Mouse (Mus musculus): ENCODE results near the gene Cpe. TPM values are rescaled to one million over a fixed set of nuclear protein-coding genes. Genes with fewer than 3 reads are reported as not detected.
A peak's percentile ranks its signal among the peaks of the same experiment; 100 is the strongest.

The Cpe gene
- polyA plus RNA-seq, 1 experiment from 2014 or later = 201 TPM

- no peak overlapping the region for H3K4me3 ChIP-seq (replicated peaks)
- H3K27me3 ChIP-seq (replicated peaks) = no peaks in the 10 kb centered on the region
- no peaks in the 10 kb centered on the region for H3K4me1 ChIP-seq (replicated peaks)
- no peak overlapping the region for H3K9ac ChIP-seq
- H3K4me2 ChIP-seq (replicated peaks) = no peak overlapping the region
- ATAC-seq = no peak
- no peaks in the 10 kb centered on the region for H3K9me3 ChIP-seq
- no peak overlapping the region for H3K27ac ChIP-seq
- WGBS = 41% methylated on average over 1 of the region's 1 CpGs
- peaks cover 6% of the 10 kb centered on the region; the same call in 1 of the 2 replicates for H3K36me3 ChIP-seq
These were observed 18.7 kb upstream of the Cpe start for GRCm38 (mm10) chr8:64711544-64711943.

DNA sequence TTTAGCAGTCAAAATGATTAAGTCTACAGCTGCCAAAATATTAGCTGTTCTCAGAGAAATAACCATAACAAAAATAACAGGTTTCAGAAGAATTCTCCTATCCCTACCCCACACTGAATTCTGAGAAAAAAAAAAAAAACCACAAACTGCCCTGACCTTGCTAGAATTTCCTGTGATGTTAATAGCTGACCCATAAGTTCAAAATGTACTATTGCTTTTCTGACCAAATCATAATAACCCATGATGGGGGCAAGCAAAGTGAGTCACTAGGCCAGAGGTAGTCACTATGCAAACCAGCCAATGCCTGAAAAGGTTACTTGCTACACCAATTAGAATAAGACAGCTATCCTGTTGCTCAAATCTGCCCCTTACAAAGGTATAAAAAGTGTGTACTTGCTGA is 14.6 kb upstream of the Cpe start:
- Histone ChIP-seq H3K9ac (no peak overlapping the region), H3K9me3 (no peaks in the 10 kb centered on the region), H3K27ac (no peak overlapping the region), H3K36me3 (no peaks in the 10 kb centered on the region), H3K4me2 (replicated peaks) (no peak overlapping the region), H3K4me3 (replicated peaks) (no peak overlapping the region), H3K4me1 (replicated peaks) (no peaks in the 10 kb centered on the region), H3K27me3 (replicated peaks) (no peaks in the 10 kb centered on the region)
- no peak for ATAC-seq

DNA sequence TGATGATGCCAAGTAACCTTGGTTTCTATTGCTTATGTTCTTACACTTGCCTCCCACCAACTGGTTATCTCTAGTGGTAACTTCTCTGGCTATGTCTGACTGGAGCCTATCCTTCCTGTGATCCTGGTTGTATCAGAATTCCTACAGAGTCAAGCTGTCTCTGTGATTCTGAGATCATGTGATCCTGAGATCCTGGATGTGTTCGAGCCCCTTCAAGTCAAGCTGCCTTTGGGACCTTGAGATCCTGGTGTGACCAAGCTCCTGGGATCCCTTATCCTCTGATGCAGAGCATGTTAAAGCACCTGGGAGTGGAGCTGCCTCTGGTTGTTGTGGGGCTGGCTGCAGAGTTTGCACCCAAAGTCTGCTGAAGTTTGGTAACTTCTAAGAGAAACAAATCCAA is 10.3 kb upstream of the Cpe start:
- no peak for ATAC-seq
- no peaks in the 10 kb centered on the region for H3K9me3 ChIP-seq
- H3K27ac ChIP-seq = no peak overlapping the region
- H3K4me3 ChIP-seq (replicated peaks) = no peak overlapping the region
- H3K4me2 ChIP-seq (replicated peaks) = no peak overlapping the region
- no peak overlapping the region for H3K9ac ChIP-seq
- no peaks in the 10 kb centered on the region for H3K27me3 ChIP-seq (replicated peaks)
- no peaks in the 10 kb centered on the region for H3K4me1 ChIP-seq (replicated peaks)
- WGBS = 81% methylated on average over 1 of the region's 1 CpGs
- H3K36me3 ChIP-seq = no peaks in the 10 kb centered on the region

DNA sequence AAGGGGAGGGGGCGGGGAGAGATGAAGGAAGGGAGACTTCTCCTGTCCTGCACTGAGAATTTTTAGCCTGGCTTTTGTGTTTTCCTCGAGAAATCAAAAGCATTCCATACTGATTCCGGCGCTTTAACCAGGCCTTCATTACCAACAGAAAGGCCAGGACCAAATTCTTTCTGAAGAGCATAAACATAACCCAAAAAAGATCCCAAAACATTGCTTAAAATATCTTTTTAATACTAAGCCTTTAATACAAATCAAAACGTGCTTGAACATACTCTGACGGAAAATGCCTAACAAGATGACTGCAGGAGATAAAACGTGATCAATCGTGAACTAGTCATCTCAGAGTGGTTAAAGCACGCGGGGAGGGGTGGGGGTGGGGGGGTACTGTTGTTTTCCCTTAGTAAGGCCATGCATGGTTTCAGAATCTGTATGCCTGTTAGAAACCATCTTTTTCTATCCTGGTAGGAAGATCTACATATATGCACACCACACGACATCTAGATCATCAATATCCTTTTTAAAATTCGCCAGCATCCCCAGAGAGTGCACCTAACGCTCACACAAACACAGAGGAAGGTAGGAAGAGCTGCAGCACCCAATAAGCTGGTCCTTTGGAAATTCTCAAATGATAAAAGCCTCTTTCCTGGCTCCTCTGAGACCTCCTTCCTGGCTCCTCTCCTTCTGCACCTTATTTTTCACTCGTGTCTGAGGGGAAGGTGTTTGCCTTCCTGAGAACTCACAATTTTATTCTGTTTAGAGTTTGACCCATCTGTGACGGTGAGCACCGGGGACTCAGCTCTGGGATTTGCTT is 1.1 kb downstream of the Cpe start:
- Histone ChIP-seq H3K4me3 (replicated peaks) (peak overlapping the region; percentile 67), H3K27ac (peak overlapping the region; percentile 88; the same call in 1 of the 2 replicates), H3K9ac (peak overlapping the region; percentile 73), H3K36me3 (no peaks in the 10 kb centered on the region), H3K9me3 (no peaks in the 10 kb centered on the region), H3K4me1 (replicated peaks) (0 out of 2 replicates have a peak, but pooled peaks cover 3% of the 10 kb centered on the region), H3K27me3 (replicated peaks) (no peaks in the 10 kb centered on the region), H3K4me2 (replicated peaks) (peak overlapping the region; percentile 97)
- 20% methylated on average over 16 of the region's 16 CpGs for WGBS
- ATAC-seq = 0 out of 2 replicates have a peak, but pooled peaks have one; percentile 7

DNA sequence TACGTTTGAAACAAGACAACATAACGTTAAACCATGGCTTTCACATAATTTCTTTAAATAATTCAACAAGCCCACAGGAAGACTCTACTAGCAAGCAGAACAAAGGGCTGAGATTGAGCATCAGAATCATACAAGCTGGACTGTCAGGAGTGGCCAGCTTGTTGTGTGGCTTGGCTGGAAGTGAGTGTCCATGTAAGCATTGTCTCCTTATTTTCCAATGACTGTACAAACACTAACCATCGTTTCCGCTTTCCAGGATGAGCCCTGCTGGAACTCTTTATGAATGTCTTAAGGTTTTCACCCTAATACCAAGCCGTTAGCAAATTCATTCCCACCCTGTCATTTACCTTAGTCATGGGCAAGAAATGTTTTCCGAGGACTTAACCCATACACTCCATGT is 2.0 kb downstream of the Cpe start:
- WGBS = 79% methylated on average over 6 of the region's 6 CpGs
- Histone ChIP-seq H3K4me2 (replicated peaks) (0 out of 2 replicates have a peak overlapping the region, but pooled peaks have one; percentile 97), H3K9ac (no peak overlapping the region), H3K27me3 (replicated peaks) (no peaks in the 10 kb centered on the region), H3K4me1 (replicated peaks) (0 out of 2 replicates have a peak, but pooled peaks cover 3% of the 10 kb centered on the region), H3K36me3 (no peaks in the 10 kb centered on the region), H3K9me3 (no peaks in the 10 kb centered on the region), H3K27ac (no peak overlapping the region), H3K4me3 (replicated peaks) (no peak overlapping the region)
- ATAC-seq = no peak

- no peaks in the 10 kb centered on the region for H3K9me3 ChIP-seq
- H3K4me2 ChIP-seq (replicated peaks) = no peak overlapping the region
- WGBS = 78% methylated on average over 6 of the region's 6 CpGs
- ATAC-seq = no peak
- H3K4me3 ChIP-seq (replicated peaks) = no peak overlapping the region
- 0 out of 2 replicates have a peak, but pooled peaks cover 3% of the 10 kb centered on the region for H3K4me1 ChIP-seq (replicated peaks)
- no peak overlapping the region for H3K9ac ChIP-seq
- H3K27ac ChIP-seq = no peak overlapping the region
- H3K27me3 ChIP-seq (replicated peaks) = no peaks in the 10 kb centered on the region
- no peaks in the 10 kb centered on the region for H3K36me3 ChIP-seq
These were observed 2.5 kb downstream of the Cpe start for GRCm38 (mm10) chr8:64690306-64690705.

DNA sequence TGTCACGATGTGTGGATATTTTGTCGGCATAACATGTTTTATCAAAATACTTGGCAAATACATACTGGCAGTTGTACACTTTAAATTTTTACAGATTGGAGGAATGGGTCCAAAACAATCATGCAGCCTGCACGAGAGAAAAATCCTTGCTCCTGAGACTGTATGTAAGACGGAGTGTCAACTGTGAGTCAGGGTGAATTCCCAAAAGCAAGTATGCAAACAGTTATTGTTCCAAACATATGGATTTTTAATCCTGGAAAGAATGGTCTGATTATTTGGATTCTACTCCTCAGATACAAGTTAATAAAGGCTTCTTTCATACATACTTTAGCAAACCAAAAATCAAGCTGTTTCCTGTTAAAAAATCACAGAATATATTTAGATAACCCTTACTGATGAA is 4.1 kb downstream of the Cpe start:
- Histone ChIP-seq H3K4me1 (replicated peaks) (0 out of 2 replicates have a peak, but pooled peaks cover 3% of the 10 kb centered on the region), H3K4me2 (replicated peaks) (no peak overlapping the region), H3K9ac (no peak overlapping the region), H3K27me3 (replicated peaks) (no peaks in the 10 kb centered on the region), H3K4me3 (replicated peaks) (no peak overlapping the region), H3K27ac (no peak overlapping the region), H3K36me3 (no peaks in the 10 kb centered on the region), H3K9me3 (no peaks in the 10 kb centered on the region)
- 67% methylated on average over 4 of the region's 4 CpGs for WGBS
- no peak for ATAC-seq

- Histone ChIP-seq H3K4me3 (replicated peaks) (no peak overlapping the region), H3K4me1 (replicated peaks) (0 out of 2 replicates have a peak, but pooled peaks cover 2% of the 10 kb centered on the region), H3K4me2 (replicated peaks) (no peak overlapping the region), H3K27me3 (replicated peaks) (no peaks in the 10 kb centered on the region), H3K27ac (no peak overlapping the region), H3K9me3 (no peaks in the 10 kb centered on the region), H3K9ac (no peak overlapping the region), H3K36me3 (no peaks in the 10 kb centered on the region)
- WGBS = 53% methylated on average over 3 of the region's 3 CpGs
- ATAC-seq = no peak
These were observed 4.7 kb downstream of the Cpe start for GRCm38 (mm10) chr8:64688161-64688560.

- WGBS = 53% methylated on average over 3 of the region's 3 CpGs
- H3K27ac ChIP-seq = no peak overlapping the region
- no peak overlapping the region for H3K4me2 ChIP-seq (replicated peaks)
- ATAC-seq = no peak
- no peaks in the 10 kb centered on the region for H3K4me1 ChIP-seq (replicated peaks)
- H3K36me3 ChIP-seq = no peaks in the 10 kb centered on the region
- no peak overlapping the region for H3K9ac ChIP-seq
- no peak overlapping the region for H3K4me3 ChIP-seq (replicated peaks)
- H3K27me3 ChIP-seq (replicated peaks) = no peaks in the 10 kb centered on the region
- no peaks in the 10 kb centered on the region for H3K9me3 ChIP-seq
These were observed 10.4 kb downstream of the Cpe start for GRCm38 (mm10) chr8:64682501-64682900.

DNA sequence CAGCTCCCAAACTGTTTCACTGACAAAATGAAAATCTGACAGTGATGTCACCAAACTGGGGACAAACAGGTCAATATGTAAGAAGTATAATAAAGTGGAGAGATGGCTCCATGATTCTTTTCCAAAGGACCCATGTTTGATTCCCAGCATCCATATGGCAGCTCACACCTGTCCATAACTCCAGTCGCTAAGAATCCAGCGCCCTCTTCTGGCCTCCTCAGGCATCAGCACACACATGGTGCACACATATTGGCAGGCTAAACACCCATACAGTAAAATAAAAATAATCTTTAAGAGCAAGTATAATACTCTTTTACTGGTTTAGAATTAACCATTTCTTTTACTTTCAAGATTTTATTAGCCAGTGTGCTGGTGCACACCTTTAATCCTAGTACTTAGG is 16.5 kb downstream of the Cpe start:
- 82% methylated on average over 2 of the region's 2 CpGs for WGBS

DNA sequence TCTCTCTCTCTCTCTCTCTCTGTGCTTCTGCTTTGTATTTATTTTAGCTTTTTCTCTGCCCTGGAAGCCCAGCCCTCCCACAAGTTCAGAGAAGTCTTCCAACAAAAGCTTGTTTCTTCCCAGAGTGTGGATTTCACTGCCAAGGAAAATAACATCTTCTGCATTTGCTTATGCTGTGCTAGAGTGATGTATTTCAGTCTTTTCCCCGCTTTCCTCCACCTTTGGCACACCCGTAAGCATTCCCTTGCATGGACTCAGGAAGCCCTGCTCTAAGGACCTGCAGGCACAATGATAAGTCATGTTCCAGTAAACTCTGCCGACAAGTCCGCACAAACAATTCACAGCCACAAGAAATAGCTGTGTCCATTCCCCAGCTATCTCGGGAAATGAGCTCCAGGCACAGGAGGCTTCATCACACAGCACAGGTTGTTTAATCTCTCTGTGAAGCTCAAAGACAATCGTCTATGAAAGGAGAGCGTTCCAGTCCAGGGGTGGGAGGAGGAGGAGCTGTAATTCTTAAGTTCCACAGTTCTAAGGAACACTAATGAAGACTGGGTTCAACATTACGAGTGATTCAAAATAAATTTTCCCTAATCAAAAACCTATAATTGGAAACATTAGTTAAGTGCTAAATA is 17.8 kb downstream of the Cpe start:
- Histone ChIP-seq H3K4me2 (replicated peaks) (0 out of 2 replicates have a peak overlapping the region, but pooled peaks have one; percentile 10), H3K9ac (no peak overlapping the region), H3K36me3 (no peaks in the 10 kb centered on the region), H3K4me3 (replicated peaks) (no peak overlapping the region), H3K4me1 (replicated peaks) (no peaks in the 10 kb centered on the region), H3K9me3 (no peaks in the 10 kb centered on the region), H3K27ac (0 out of 2 replicates have a peak overlapping the region, but pooled peaks have one; percentile 41), H3K27me3 (replicated peaks) (no peaks in the 10 kb centered on the region)
- WGBS = 36% methylated on average over 8 of the region's 8 CpGs
- ATAC-seq = peak; percentile 71

More for the DNA sequence above, 16.5 kb downstream of the Cpe start:
- no peak overlapping the region for H3K9ac ChIP-seq
- H3K36me3 ChIP-seq = no peaks in the 10 kb centered on the region
- no peak overlapping the region for H3K4me3 ChIP-seq (replicated peaks)
- ATAC-seq = no peak
- no peak overlapping the region for H3K4me2 ChIP-seq (replicated peaks)
- H3K27ac ChIP-seq = no peak overlapping the region
- no peaks in the 10 kb centered on the region for H3K4me1 ChIP-seq (replicated peaks)
- no peaks in the 10 kb centered on the region for H3K9me3 ChIP-seq
- H3K27me3 ChIP-seq (replicated peaks) = no peaks in the 10 kb centered on the region

- no peaks in the 10 kb centered on the region for H3K4me1 ChIP-seq (replicated peaks)
- H3K36me3 ChIP-seq = no peaks in the 10 kb centered on the region
- no peaks in the 10 kb centered on the region for H3K9me3 ChIP-seq
- no peak for ATAC-seq
- H3K4me2 ChIP-seq (replicated peaks) = no peak overlapping the region
- H3K27ac ChIP-seq = no peak overlapping the region
- H3K9ac ChIP-seq = no peak overlapping the region
- 78% methylated on average over 2 of the region's 2 CpGs for WGBS
- no peaks in the 10 kb centered on the region for H3K27me3 ChIP-seq (replicated peaks)
- no peak overlapping the region for H3K4me3 ChIP-seq (replicated peaks)
These were observed 19.9 kb downstream of the Cpe start for GRCm38 (mm10) chr8:64672920-64673319.
